Comparison of ENCODE assay signal across 29 mouse cellular contexts in genomic region chr13:20208867-20209266, GRCm38 (mm10).
A peak's percentile ranks its signal among the peaks of the same experiment; 100 is the strongest.
DNase-seq lines count a peak whose midpoint lies in the region; ATAC-seq and TF ChIP-seq lines count a peak whose summit lies in the region.
"Had no signal": no experiment of that assay in that cellular context is flagged by ENCODE, and none has a peak within 500 bp of the region (broad histone marks: within the 10 kb centered on the region; RNA-seq: fewer than 3 reads in every experiment).

No protein-coding gene starts in this region.

- TF ChIP-seq CTCF in spleen, adult 2 months (IDR thresholded peaks at IDR 0.05; ENCODE audit: extremely low read depth, insufficient read depth, insufficient read length, insufficient replicate concordance) = no peak

- H3K4me1 ChIP-seq in embryonic facial prominence, embryonic 14.5 days (ENCODE audit: control insufficient read depth, insufficient read depth, low read length) = peaks cover 4% of the 10 kb centered on the region; the same call in 1 of the 2 replicates
- H3K4me1 ChIP-seq in embryonic facial prominence, embryonic 10.5 days = no peaks in the 10 kb centered on the region
- peaks cover 19% of the 10 kb centered on the region for H3K4me1 ChIP-seq in spleen, adult 2 months (ENCODE audit: control insufficient read depth, insufficient read depth, insufficient read length)
- H3K4me1 ChIP-seq: forebrain, embryonic 13.5 days; hindbrain, embryonic 10.5 days; hindbrain, embryonic 15.5 days; limb, embryonic 10.5 days; liver, embryonic 13.5 days had no signal

- intact Hi-C loops in left cerebral cortex, postnatal 36 days (cut with DNase I) = no loop called here
- intact Hi-C loops in left cerebral cortex, postnatal 25 days (cut with DNase I) = no loop called here

- H3K27ac ChIP-seq in embryonic facial prominence, embryonic 14.5 days (replicated peaks; ENCODE audit: low read depth, low read length) = peak overlapping the region; percentile 15; the same call in 1 of the 2 replicates
- no peak overlapping the region for H3K27ac ChIP-seq in embryonic facial prominence, embryonic 10.5 days (replicated peaks)
- peak overlapping the region; percentile 95 for H3K27ac ChIP-seq in spleen, adult 2 months (ENCODE audit: insufficient read depth, low read length)
- peak overlapping the region; percentile 85 for H3K27ac ChIP-seq in macrophage
- H3K27ac ChIP-seq: embryonic facial prominence, embryonic 13.5 days; forebrain, embryonic 13.5 days; hindbrain, embryonic 10.5 days; hindbrain, embryonic 15.5 days; limb, embryonic 10.5 days; liver, embryonic 13.5 days had no signal

- H3K27me3 ChIP-seq in embryonic facial prominence, embryonic 14.5 days (replicated peaks; ENCODE audit: control insufficient read depth, insufficient read depth, low read length) = no peaks in the 10 kb centered on the region
- H3K27me3 ChIP-seq in embryonic facial prominence, embryonic 10.5 days (replicated peaks; ENCODE audit: low read depth, poor library complexity, severe bottlenecking) = no peaks in the 10 kb centered on the region
- no peaks in the 10 kb centered on the region for H3K27me3 ChIP-seq in spleen, adult 2 months (ENCODE audit: control insufficient read depth, insufficient read depth, low read length)
- H3K27me3 ChIP-seq: embryonic facial prominence, embryonic 13.5 days; forebrain, embryonic 13.5 days; heart, embryonic 12.5 days; hindbrain, embryonic 15.5 days; limb, embryonic 15.5 days; liver, embryonic 13.5 days had no signal

- peaks cover 57% of the 10 kb centered on the region for H3K79me2 ChIP-seq in macrophage (ENCODE audit: inconsistent target)

- H3K4me3 ChIP-seq in embryonic facial prominence, embryonic 14.5 days (ENCODE audit: low read depth, low read length) = no peak overlapping the region
- no peak overlapping the region for H3K4me3 ChIP-seq in embryonic facial prominence, embryonic 10.5 days
- no peak overlapping the region for H3K4me3 ChIP-seq in spleen, adult 2 months (ENCODE audit: extremely low read depth, insufficient read depth, insufficient read length)
- H3K4me3 ChIP-seq in macrophage (ENCODE audit: inconsistent target) = no peak overlapping the region
- H3K4me3 ChIP-seq: embryonic facial prominence, embryonic 13.5 days; forebrain, embryonic 13.5 days; heart, embryonic 12.5 days; hindbrain, embryonic 10.5 days; hindbrain, embryonic 15.5 days; limb, embryonic 10.5 days; limb, embryonic 15.5 days; liver, embryonic 13.5 days had no signal

- no peak for DNase-seq in embryonic facial prominence, embryonic 14.5 days (ENCODE audit: low spot score)
- no peak for DNase-seq in embryonic facial prominence, embryonic 10.5 days (ENCODE audit: low spot score)
- peak in 1 of 2 experiments; percentile 47 for DNase-seq in spleen, adult 2 months (ENCODE audit: low read depth in 1 of 2, low spot score in 2 of 2)
- DNase-seq in spleen, adult 18-20 months = no peak
- no peak for DNase-seq in left cerebral cortex, postnatal 36 days (ENCODE audit: low spot score in 2 of 2)
- no peak for DNase-seq in thymus, postnatal 4 days
- no peak for DNase-seq in left cerebral cortex, postnatal 25 days (ENCODE audit: low spot score in 2 of 2)
- DNase-seq: adrenal gland, postnatal 10 days; cerebellum, adult 11 months; cerebellum, adult 9-10 months; cerebellum, postnatal 36 days; gastrocnemius, postnatal 25 days; kidney, adult 11 months; liver, embryonic 13.5 days; lung, adult 18-20 months; lung, postnatal 14 days; midbrain, embryonic 14.5 days; retina, postnatal 1 day; thymus, postnatal 14 days had no signal

- 95% methylated on average over 5 of the region's 5 CpGs for WGBS in embryonic facial prominence, embryonic 14.5 days
- 93% methylated on average over 5 of the region's 5 CpGs for WGBS in embryonic facial prominence, embryonic 10.5 days
- WGBS in spleen, adult 2 months = 36% methylated on average over 5 of the region's 5 CpGs
- WGBS in macrophage (ENCODE audit: missing documents) = 43% methylated on average over 5 of the region's 5 CpGs

- no peak overlapping the region for H3K9ac ChIP-seq in embryonic facial prominence, embryonic 14.5 days (ENCODE audit: low read depth, low read length)
- H3K9ac ChIP-seq: embryonic facial prominence, embryonic 13.5 days; forebrain, embryonic 13.5 days; heart, embryonic 12.5 days; hindbrain, embryonic 15.5 days; limb, embryonic 15.5 days; liver, embryonic 13.5 days had no signal

- no peaks in the 10 kb centered on the region for H3K9me3 ChIP-seq in embryonic facial prominence, embryonic 14.5 days (ENCODE audit: control insufficient read depth, low read length)
- no peaks in the 10 kb centered on the region for H3K9me3 ChIP-seq in embryonic facial prominence, embryonic 10.5 days
- H3K9me3 ChIP-seq: embryonic facial prominence, embryonic 13.5 days; forebrain, embryonic 13.5 days; G1E; heart, embryonic 12.5 days; hindbrain, embryonic 10.5 days; hindbrain, embryonic 15.5 days; limb, embryonic 10.5 days; limb, embryonic 15.5 days; liver, embryonic 13.5 days had no signal

- H3K36me3 ChIP-seq in embryonic facial prominence, embryonic 14.5 days (ENCODE audit: control insufficient read depth, insufficient read depth, low read length) = no peaks in the 10 kb centered on the region
- H3K36me3 ChIP-seq in embryonic facial prominence, embryonic 10.5 days (replicated peaks) = no peaks in the 10 kb centered on the region
- H3K36me3 ChIP-seq in spleen, adult 2 months (ENCODE audit: control insufficient read depth, insufficient read depth, low read length) = peaks cover 6% of the 10 kb centered on the region; the same call in 1 of the 2 replicates
- no peaks in the 10 kb centered on the region; the same call in 1 of the 2 replicates for H3K36me3 ChIP-seq in macrophage (ENCODE audit: inconsistent target)
- H3K36me3 ChIP-seq: embryonic facial prominence, embryonic 13.5 days; G1E; heart, embryonic 12.5 days; hindbrain, embryonic 10.5 days; hindbrain, embryonic 15.5 days; limb, embryonic 10.5 days; limb, embryonic 15.5 days; liver, embryonic 13.5 days had no signal

- ATAC-seq in embryonic facial prominence, embryonic 14.5 days (ENCODE audit: low read depth) = no peak
- ATAC-seq: inflammation-experienced regulatory T-cells, adult 6 months had no signal

- TF ChIP-seq POLR2A in spleen, adult 2 months (IDR thresholded peaks at IDR 0.05; ENCODE audit: low read depth, low read length) = no peak

- no peak overlapping the region for H3K4me2 ChIP-seq in embryonic facial prominence, embryonic 14.5 days (ENCODE audit: low read depth, low read length)
- H3K4me2 ChIP-seq: embryonic facial prominence, embryonic 13.5 days; forebrain, embryonic 13.5 days; heart, embryonic 12.5 days; hindbrain, embryonic 15.5 days; limb, embryonic 15.5 days; liver, embryonic 13.5 days had no signal
